Mouse (Mus musculus): ENCODE measurements at regions not wholly inside any gene's neighbourhood (a gene's known extent, or its start where the extent isn't known, plus 50 kb on each side); places are given as distances from the start of the nearest gene placed in this dataset.
"Not testable (repeated sequence)": the region's sequence is repeated elsewhere in the genome, so short reads cannot be mapped to it uniquely, and the experiment has no call there.

- intact Hi-C loops (cut with DNase I): no loop called here
Observed at GRCm38 (mm10) chr7:69167456-69167855, 418.4 kb upstream of the Arrdc4 start.

GRCm38 (mm10) chr7:69161916-69162315 lies 412.9 kb upstream of the Arrdc4 start:
- no peak overlapping the region for H3K9ac ChIP-seq (ENCODE audit: low read depth, low read length)
- no peaks in the 10 kb centered on the region for H3K79me2 ChIP-seq (replicated peaks; ENCODE audit: control insufficient read depth, insufficient read depth, low read length)
- H3K27me3 ChIP-seq (ENCODE audit: control insufficient read depth, insufficient read depth, low read length): no peaks in the 10 kb centered on the region
- 59% methylated on average over 4 of the region's 4 CpGs for WGBS
- no peaks in the 10 kb centered on the region for H3K4me1 ChIP-seq (ENCODE audit: control insufficient read depth, insufficient read depth, low read length)
- intact Hi-C loops (cut with DNase I): no loop called here
- no peak overlapping the region for H3K27ac ChIP-seq
- TF ChIP-seq POLR2A (IDR thresholded peaks at IDR 0.05; ENCODE audit: insufficient read depth, low read depth, low read length) (no peak), EP300 (IDR thresholded peaks at IDR 0.05; ENCODE audit: insufficient read depth, low read depth, low read length) (no peak), CTCF (IDR thresholded peaks at IDR 0.05) (no peak)
- DNase-seq: no peak
- no peaks in the 10 kb centered on the region for H3K36me3 ChIP-seq (ENCODE audit: control insufficient read depth, insufficient read depth, low read length)
- H3K4me3 ChIP-seq: no peak overlapping the region

More at GRCm38 (mm10) chr7:69167456-69167855, 418.4 kb upstream of the Arrdc4 start:
- no peaks in the 10 kb centered on the region for H3K27me3 ChIP-seq (ENCODE audit: control insufficient read depth, insufficient read depth, low read length)
- H3K4me1 ChIP-seq (ENCODE audit: control insufficient read depth, insufficient read depth, low read length): no peaks in the 10 kb centered on the region
- no peak overlapping the region for H3K4me3 ChIP-seq
- no peaks in the 10 kb centered on the region for H3K79me2 ChIP-seq (replicated peaks; ENCODE audit: control insufficient read depth, insufficient read depth, low read length)
- 23% methylated on average over 2 of the region's 2 CpGs for WGBS
- no peak overlapping the region for H3K27ac ChIP-seq
- TF ChIP-seq CTCF (IDR thresholded peaks at IDR 0.05): no peak
- TF ChIP-seq POLR2A (IDR thresholded peaks at IDR 0.05; ENCODE audit: insufficient read depth, low read depth, low read length): no peak
- TF ChIP-seq EP300 (IDR thresholded peaks at IDR 0.05; ENCODE audit: insufficient read depth, low read depth, low read length): no peak
- DNase-seq: no peak
- no peak overlapping the region for H3K9ac ChIP-seq (ENCODE audit: low read depth, low read length)
- no peaks in the 10 kb centered on the region for H3K36me3 ChIP-seq (ENCODE audit: control insufficient read depth, insufficient read depth, low read length)

GRCm38 (mm10) chr7:69142351-69142750 lies 393.3 kb upstream of the Arrdc4 start:
- H3K4me1 ChIP-seq (ENCODE audit: control insufficient read depth, insufficient read depth, low read length): no peaks in the 10 kb centered on the region
- H3K36me3 ChIP-seq (ENCODE audit: control insufficient read depth, insufficient read depth, low read length): no peaks in the 10 kb centered on the region
- no peak for TF ChIP-seq POLR2A (IDR thresholded peaks at IDR 0.05; ENCODE audit: insufficient read depth, low read depth, low read length)
- no peak for TF ChIP-seq CTCF (IDR thresholded peaks at IDR 0.05)
- TF ChIP-seq EP300 (IDR thresholded peaks at IDR 0.05; ENCODE audit: insufficient read depth, low read depth, low read length): no peak
- 75% methylated on average over 3 of the region's 3 CpGs for WGBS
- no peaks in the 10 kb centered on the region for H3K79me2 ChIP-seq (replicated peaks; ENCODE audit: control insufficient read depth, insufficient read depth, low read length)
- no peak overlapping the region for H3K27ac ChIP-seq
- no peak for DNase-seq
- no peak overlapping the region for H3K4me3 ChIP-seq
- no peak overlapping the region for H3K9ac ChIP-seq (ENCODE audit: low read depth, low read length)
- no peaks in the 10 kb centered on the region for H3K27me3 ChIP-seq (ENCODE audit: control insufficient read depth, insufficient read depth, low read length)
- intact Hi-C loops (cut with DNase I): no loop called here

GRCm38 (mm10) chr7:69133441-69133840 lies 384.4 kb upstream of the Arrdc4 start:
- Histone ChIP-seq H3K79me2 (replicated peaks; ENCODE audit: control insufficient read depth, insufficient read depth, low read length) (no peaks in the 10 kb centered on the region), H3K4me3 (no peak overlapping the region), H3K27me3 (ENCODE audit: control insufficient read depth, insufficient read depth, low read length) (no peaks in the 10 kb centered on the region), H3K4me1 (ENCODE audit: control insufficient read depth, insufficient read depth, low read length) (no peaks in the 10 kb centered on the region), H3K36me3 (ENCODE audit: control insufficient read depth, insufficient read depth, low read length) (no peaks in the 10 kb centered on the region), H3K27ac (no peak overlapping the region), H3K9ac (ENCODE audit: low read depth, low read length) (no peak overlapping the region)
- 84% methylated on average over 2 of the region's 2 CpGs for WGBS
- intact Hi-C loops (cut with DNase I): no loop called here
- TF ChIP-seq CTCF (IDR thresholded peaks at IDR 0.05) (no peak), EP300 (IDR thresholded peaks at IDR 0.05; ENCODE audit: insufficient read depth, low read depth, low read length) (no peak), POLR2A (IDR thresholded peaks at IDR 0.05; ENCODE audit: insufficient read depth, low read depth, low read length) (no peak)
- DNase-seq: no peak

GRCm38 (mm10) chr7:69101770-69102169 lies 352.7 kb upstream of the Arrdc4 start:
- H3K4me3 ChIP-seq; H3K27me3 ChIP-seq (ENCODE audit: control insufficient read depth, insufficient read depth, low read length); H3K79me2 ChIP-seq (replicated peaks; ENCODE audit: control insufficient read depth, insufficient read depth, low read length); intact Hi-C loops (cut with DNase I); H3K27ac ChIP-seq; H3K9ac ChIP-seq (ENCODE audit: low read depth, low read length); DNase-seq; H3K4me1 ChIP-seq (ENCODE audit: control insufficient read depth, insufficient read depth, low read length); H3K36me3 ChIP-seq (ENCODE audit: control insufficient read depth, insufficient read depth, low read length): not testable (repeated sequence)
- 74% methylated on average over 3 of the region's 4 CpGs for WGBS

GRCm38 (mm10) chr7:69097587-69098095 lies 348.6 kb upstream of the Arrdc4 start:
- Histone ChIP-seq H3K4me3 (no peak overlapping the region), H3K4me1 (ENCODE audit: control insufficient read depth, insufficient read depth, low read length) (no peaks in the 10 kb centered on the region), H3K27ac (no peak overlapping the region), H3K36me3 (ENCODE audit: control insufficient read depth, insufficient read depth, low read length) (no peaks in the 10 kb centered on the region), H3K9ac (ENCODE audit: low read depth, low read length) (no peak overlapping the region), H3K79me2 (replicated peaks; ENCODE audit: control insufficient read depth, insufficient read depth, low read length) (no peaks in the 10 kb centered on the region), H3K27me3 (ENCODE audit: control insufficient read depth, insufficient read depth, low read length) (no peaks in the 10 kb centered on the region)
- no peak for DNase-seq
- intact Hi-C loops (cut with DNase I): no loop called here
- WGBS: 56% methylated on average over 9 of the region's 9 CpGs
- TF ChIP-seq EP300 (IDR thresholded peaks at IDR 0.05; ENCODE audit: insufficient read depth, low read depth, low read length) (no peak), POLR2A (IDR thresholded peaks at IDR 0.05; ENCODE audit: insufficient read depth, low read depth, low read length) (no peak), CTCF (IDR thresholded peaks at IDR 0.05) (no peak)

Data from heart, adult 2 months (tissue).